Mouse (Mus musculus) C2C12 (cell line): ENCODE measurements around the gene Glt1d1. TPM values are rescaled to one million over a fixed set of nuclear protein-coding genes. Genes with fewer than 3 reads are reported as not detected.

Source experiments
- H3K27me3 ChIP-seq: one replicate; pipeline ENCODE4 v1.6.1; 2011; ENCODE audit not compliant: control insufficient read depth, insufficient read depth, insufficient read length
- H3K36me3 ChIP-seq: one replicate; pipeline ENCODE4 v1.6.1; 2011; ENCODE audit not compliant: control insufficient read depth, insufficient read depth
- H3K4me3 ChIP-seq: one replicate; pipeline ENCODE4 v1.5.1; 2011; ENCODE audit warnings: mild to moderate bottlenecking, control low read depth; ENCODE audit not compliant: poor library complexity, insufficient read depth, severe bottlenecking
- H3K79me2 ChIP-seq: one replicate; pipeline ENCODE4 v1.6.1; 2011; ENCODE audit not compliant: control insufficient read depth, insufficient read depth
- H3K79me3 ChIP-seq: one replicate; pipeline ENCODE4 v1.6.1; 2011; ENCODE audit warnings: low read depth, control low read depth
- H3ac ChIP-seq: one replicate; pipeline ENCODE3; 2011; ENCODE audit warnings: low read depth; ENCODE audit not compliant: control insufficient read depth, insufficient read length
- CEBPB ChIP-seq: IDR thresholded peaks from one replicate; pipeline ENCODE4 v1.6.1; 2011; ENCODE audit warnings: low read depth, mild to moderate bottlenecking, control low read depth, moderate library complexity
- CTCF ChIP-seq: IDR thresholded peaks from one replicate; pipeline ENCODE4 v1.5.1; 2011; ENCODE audit not compliant: control insufficient read depth, insufficient read depth, insufficient read length
- FOSL1 ChIP-seq: IDR thresholded peaks from one replicate; pipeline ENCODE4 v1.8.0; 2011; ENCODE audit warnings: mild to moderate bottlenecking, low read length; ENCODE audit not compliant: poor library complexity, insufficient read depth, severe bottlenecking
- MAX ChIP-seq: IDR thresholded peaks from one replicate; pipeline ENCODE4 v1.6.1; 2011; ENCODE audit warnings: mild to moderate bottlenecking, control low read depth
- MYOD1 ChIP-seq: IDR thresholded peaks from one replicate; pipeline ENCODE4 v1.6.1; 2011; ENCODE audit warnings: low read depth; ENCODE audit not compliant: control insufficient read depth, insufficient read length
- MYOG ChIP-seq: IDR thresholded peaks from one replicate; pipeline ENCODE4 v1.6.1; 2011; ENCODE audit not compliant: control insufficient read depth, insufficient read length; ENCODE audit errors: extremely low read depth
- USF1 ChIP-seq: IDR thresholded peaks from one replicate; pipeline ENCODE4 v1.6.1; 2011; ENCODE audit warnings: low read depth, mild to moderate bottlenecking, control low read depth, moderate library complexity
- long read RNA-seq, 2 experiments: library from polyadenylated mRNA; unstranded; transcript quantifications; one replicate each; pipeline ENCODE4 v2.0.0; 2019 to 2020
- polyA plus RNA-seq: library from polyadenylated mRNA; unstranded; fragments of >200 nt; fragmentation: generic; extraction: Trizol; gene quantifications from one replicate; pipeline ENCODE4 v1.2.1, GENCODE M21; 2012; ENCODE audit warnings: missing spikeins

Glt1d1 gene
- polyA plus RNA-seq: not detected
- long read RNA-seq, experiment 1: 0 reads
- long read RNA-seq, experiment 2: 0 reads

DNA sequence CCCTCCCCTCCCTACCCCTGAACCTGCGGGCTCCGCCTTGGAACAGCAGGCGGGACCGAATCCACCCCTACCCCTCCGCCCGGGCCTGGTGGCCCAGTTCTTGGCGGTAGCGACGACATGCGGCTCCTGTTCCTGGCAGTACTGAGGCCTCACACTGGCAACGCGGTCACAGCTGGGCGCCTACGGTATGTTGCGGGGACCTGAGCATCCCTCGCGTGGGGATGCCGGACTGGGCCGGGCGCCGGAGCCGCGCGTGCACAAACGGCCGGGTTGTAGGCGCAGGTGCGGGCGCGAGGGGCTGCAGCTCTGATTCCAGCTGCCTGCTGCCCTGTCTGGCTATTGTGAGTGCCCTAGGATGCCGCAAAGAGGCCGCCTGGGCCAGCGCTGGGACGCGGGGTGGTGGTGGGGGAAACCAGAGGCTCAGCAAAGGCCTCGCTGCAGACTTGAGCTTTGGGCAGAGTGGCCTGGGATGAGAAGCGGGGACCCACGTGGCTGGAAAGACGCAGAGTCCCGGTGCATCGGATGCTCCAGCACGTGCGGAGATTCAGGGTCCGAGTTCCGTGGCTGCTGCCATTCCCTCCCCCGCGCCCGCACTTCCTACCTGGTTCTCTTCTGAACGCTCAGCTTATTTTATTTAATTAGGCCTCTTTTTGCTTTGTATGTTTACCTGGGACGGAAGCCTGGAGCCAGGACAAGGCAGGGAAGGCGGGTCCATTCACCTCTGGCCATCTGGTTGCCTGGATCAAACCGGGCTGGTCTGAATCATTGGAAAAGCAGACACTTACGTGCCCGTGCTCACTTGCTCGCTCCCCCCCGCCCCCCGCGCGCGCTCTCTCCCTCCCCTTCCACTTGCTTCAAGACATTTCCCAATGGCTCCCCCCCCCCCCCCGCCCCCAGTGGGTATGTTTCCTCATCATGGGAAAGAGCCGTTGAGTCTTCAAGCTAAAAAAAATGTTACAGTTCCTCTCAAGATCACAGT, at the start of gene Glt1d1, which contains the start of gene Slc15a4:
Gene Glt1d1 (plus strand): TSS at position 96 of the 979 bp plus-strand sequence.
Gene Slc15a4 (minus strand): TSS at position 731 of the 979 bp plus-strand sequence.
- Histone ChIP-seq H3K79me3 (no peaks in the 10 kb centered on the region), H3K4me3 (no peak within 1 kb of the TSS)

DNA sequence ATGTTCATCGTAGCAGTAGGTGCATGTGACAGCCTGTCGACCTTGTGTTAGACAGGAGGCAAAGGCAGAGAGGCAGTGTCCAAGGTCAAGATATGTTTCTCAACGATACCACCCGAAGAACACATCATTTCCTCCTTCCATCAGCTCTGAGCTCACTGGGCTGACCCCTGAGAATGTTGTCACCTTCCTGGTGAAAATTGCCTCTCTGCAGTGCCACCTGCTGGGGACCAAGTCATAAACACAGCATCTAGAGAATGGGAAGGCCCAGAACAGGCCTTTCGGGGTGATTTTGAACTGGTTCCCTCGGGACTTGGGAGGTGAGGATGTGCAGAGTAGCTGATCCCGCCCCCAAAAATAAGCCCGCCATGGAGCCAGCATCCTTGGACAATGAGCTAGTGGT, 48.4 kb upstream of the Glt1d1 start:
- TF ChIP-seq MYOD1: no peak
- no peak for TF ChIP-seq MYOG
- TF ChIP-seq FOSL1: no peak
- no peak for TF ChIP-seq CEBPB
- no peak for TF ChIP-seq CTCF
- no peak for TF ChIP-seq MAX
- no peak for TF ChIP-seq USF1
- Histone ChIP-seq H3K79me3 (no peaks in the 10 kb centered on the region), H3K4me3 (no peak overlapping the region), H3K79me2 (no peaks in the 10 kb centered on the region), H3K27me3 (no peaks in the 10 kb centered on the region), H3ac (no peak overlapping the region), H3K36me3 (no peaks in the 10 kb centered on the region)

More for the DNA sequence above, at the start of gene Glt1d1, which contains the start of gene Slc15a4:
- Histone ChIP-seq H3K79me2 (no peaks in the 10 kb centered on the region), H3ac (no peak within 1 kb of the TSS), H3K27me3 (peaks cover 5% of the 10 kb centered on the region), H3K36me3 (no peaks in the 10 kb centered on the region)
- TF ChIP-seq MYOG: no peak
- TF ChIP-seq CEBPB: no peak
- no peak for TF ChIP-seq CTCF
- no peak for TF ChIP-seq MAX

DNA sequence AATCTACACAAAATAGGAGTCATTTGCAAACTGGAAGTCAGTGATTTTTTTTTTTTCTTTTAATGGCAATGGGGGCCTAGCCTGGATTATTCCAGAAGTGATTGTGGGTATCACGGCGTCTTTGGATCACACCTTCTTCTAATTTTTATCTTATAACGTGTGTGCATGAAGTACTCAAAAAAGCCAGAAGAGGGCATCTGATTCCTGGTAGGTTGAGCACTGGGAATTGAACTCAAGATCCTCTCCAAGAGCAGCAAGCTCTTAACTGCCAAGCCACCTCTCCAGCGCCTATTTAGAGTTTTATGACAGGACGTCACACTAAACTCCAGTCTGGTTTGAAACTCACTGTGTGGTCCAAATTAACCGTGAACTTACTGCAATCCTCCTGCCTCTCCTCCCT, 44.2 kb upstream of the Glt1d1 start:
- Histone ChIP-seq H3K36me3 (peaks cover 11% of the 10 kb centered on the region), H3K4me3 (no peak overlapping the region), H3K79me2 (no peaks in the 10 kb centered on the region), H3K27me3 (no peaks in the 10 kb centered on the region), H3ac (no peak overlapping the region), H3K79me3 (no peaks in the 10 kb centered on the region)
- TF ChIP-seq CTCF (no peak), USF1 (no peak), CEBPB (no peak), MYOD1 (no peak), MAX (no peak), MYOG (no peak), FOSL1 (no peak)

DNA sequence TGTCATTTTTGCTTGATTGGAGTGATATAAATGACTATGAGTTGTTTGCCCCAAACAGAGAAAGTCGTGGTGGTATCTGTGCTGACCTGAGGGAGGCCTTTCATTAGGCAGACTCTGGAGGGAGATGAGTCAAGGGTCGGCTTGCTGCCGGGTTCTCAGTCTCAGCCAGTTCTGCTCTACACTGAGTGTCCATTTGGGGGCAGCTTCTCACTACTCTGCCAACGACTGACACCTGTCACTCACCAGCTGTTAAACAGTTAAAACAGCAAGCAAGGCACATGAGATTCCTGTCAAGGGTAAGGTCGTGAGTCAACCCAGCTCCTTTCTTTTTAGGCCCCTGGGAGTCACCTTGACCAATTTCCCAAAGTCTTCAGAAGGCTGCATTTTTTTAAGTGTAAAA, 39.7 kb upstream of the Glt1d1 start:
- no peak for TF ChIP-seq MYOG
- no peak for TF ChIP-seq MYOD1
- no peak for TF ChIP-seq CTCF
- no peak for TF ChIP-seq MAX
- TF ChIP-seq USF1: no peak
- TF ChIP-seq FOSL1: no peak
- no peak for TF ChIP-seq CEBPB
- Histone ChIP-seq H3K27me3 (no peaks in the 10 kb centered on the region), H3K4me3 (no peak overlapping the region), H3K36me3 (peaks cover 50% of the 10 kb centered on the region), H3K79me2 (no peaks in the 10 kb centered on the region), H3ac (no peak overlapping the region), H3K79me3 (no peaks in the 10 kb centered on the region)

DNA sequence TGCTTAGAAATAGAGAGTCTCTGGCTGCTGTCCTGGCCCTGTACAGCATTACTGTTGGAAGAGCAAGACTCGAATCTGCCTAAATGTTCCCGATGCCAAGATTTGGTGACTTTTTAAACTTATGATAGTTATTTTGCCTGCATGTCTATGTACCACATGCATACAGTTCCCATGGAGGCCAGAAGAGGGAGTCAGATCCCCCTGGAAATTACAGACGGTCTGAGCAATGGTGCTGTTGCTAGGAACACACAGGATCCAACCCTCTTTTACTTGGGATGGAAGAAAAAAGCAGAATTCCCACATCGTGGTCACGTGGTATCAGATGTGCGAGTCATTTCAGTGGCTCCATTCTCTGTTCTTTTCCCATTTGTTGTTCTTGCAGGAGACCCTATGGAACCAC, 39.2 kb upstream of the Glt1d1 start:
- H3K27me3 ChIP-seq: no peaks in the 10 kb centered on the region
- no peaks in the 10 kb centered on the region for H3K79me3 ChIP-seq
- TF ChIP-seq USF1: no peak
- no peak for TF ChIP-seq MAX
- TF ChIP-seq FOSL1: no peak
- no peak for TF ChIP-seq CEBPB
- TF ChIP-seq CTCF: no peak
- no peak for TF ChIP-seq MYOD1
- TF ChIP-seq MYOG: no peak
- H3K36me3 ChIP-seq: peaks cover 54% of the 10 kb centered on the region
- no peak overlapping the region for H3ac ChIP-seq
- no peak overlapping the region for H3K4me3 ChIP-seq
- no peaks in the 10 kb centered on the region for H3K79me2 ChIP-seq
